Mouse (Mus musculus): Measurements from ENCODE around the gene Zfp444. TPM values are rescaled to one million over a fixed set of nuclear protein-coding genes. Genes with fewer than 3 reads are reported as not detected.
"Not testable (repeated sequence)": the region's sequence is repeated elsewhere in the genome, so short reads cannot be mapped to it uniquely, and the experiment has no call there.

Zfp444 gene
- polyA plus RNA-seq, 1 experiment from 2014 or later = 46.8 TPM

- H3K9me3 ChIP-seq (ENCODE audit: control insufficient read depth, low read length) = no peaks in the 10 kb centered on the region
- 45% methylated on average over 6 of the region's 6 CpGs for WGBS
- H3K27ac ChIP-seq (ENCODE audit: low read depth, low read length) = peak overlapping the region; percentile 71
- ATAC-seq (replicated peaks; ENCODE audit: low FRiP score) (no peak), DNase-seq (ENCODE audit: low spot score) (no peak)
- peaks cover 14% of the 10 kb centered on the region for H3K4me1 ChIP-seq (replicated peaks; ENCODE audit: control insufficient read depth, insufficient read depth, low read length)
- H3K4me3 ChIP-seq (ENCODE audit: low read depth, low read length) = peak overlapping the region; percentile 77
- H3K27me3 ChIP-seq (replicated peaks; ENCODE audit: control insufficient read depth, insufficient read depth, low read length) = no peaks in the 10 kb centered on the region
- no peaks in the 10 kb centered on the region for H3K36me3 ChIP-seq (ENCODE audit: control insufficient read depth, insufficient read depth, low read length)
- H3K4me2 ChIP-seq = peak overlapping the region; percentile 96
- H3K9ac ChIP-seq (ENCODE audit: low read depth, low read length) = peak overlapping the region; percentile 80
Measured at GRCm38 (mm10) chr7:6170871-6171270, 1.2 kb upstream of the Zfp444 start.

GRCm38 (mm10) chr7:6171444-6172005 lies 501 bp upstream of the Zfp444 start:
- 2% methylated on average over 24 of the region's 24 CpGs for WGBS
- H3K9ac ChIP-seq (ENCODE audit: low read depth, low read length) = peak overlapping the region; percentile 80
- H3K4me3 ChIP-seq (ENCODE audit: low read depth, low read length) = peak overlapping the region; percentile 77
- H3K4me2 ChIP-seq = peak overlapping the region; percentile 96
- H3K4me1 ChIP-seq (replicated peaks; ENCODE audit: control insufficient read depth, insufficient read depth, low read length) = peaks cover 14% of the 10 kb centered on the region
- no peaks in the 10 kb centered on the region for H3K27me3 ChIP-seq (replicated peaks; ENCODE audit: control insufficient read depth, insufficient read depth, low read length)
- H3K36me3 ChIP-seq (ENCODE audit: control insufficient read depth, insufficient read depth, low read length) = no peaks in the 10 kb centered on the region
- H3K9me3 ChIP-seq (ENCODE audit: control insufficient read depth, low read length) = no peaks in the 10 kb centered on the region
- DNase-seq (ENCODE audit: low spot score) (no peak), ATAC-seq (replicated peaks; ENCODE audit: low FRiP score) (peak; percentile 53)
- peak overlapping the region; percentile 71 for H3K27ac ChIP-seq (ENCODE audit: low read depth, low read length)

DNA sequence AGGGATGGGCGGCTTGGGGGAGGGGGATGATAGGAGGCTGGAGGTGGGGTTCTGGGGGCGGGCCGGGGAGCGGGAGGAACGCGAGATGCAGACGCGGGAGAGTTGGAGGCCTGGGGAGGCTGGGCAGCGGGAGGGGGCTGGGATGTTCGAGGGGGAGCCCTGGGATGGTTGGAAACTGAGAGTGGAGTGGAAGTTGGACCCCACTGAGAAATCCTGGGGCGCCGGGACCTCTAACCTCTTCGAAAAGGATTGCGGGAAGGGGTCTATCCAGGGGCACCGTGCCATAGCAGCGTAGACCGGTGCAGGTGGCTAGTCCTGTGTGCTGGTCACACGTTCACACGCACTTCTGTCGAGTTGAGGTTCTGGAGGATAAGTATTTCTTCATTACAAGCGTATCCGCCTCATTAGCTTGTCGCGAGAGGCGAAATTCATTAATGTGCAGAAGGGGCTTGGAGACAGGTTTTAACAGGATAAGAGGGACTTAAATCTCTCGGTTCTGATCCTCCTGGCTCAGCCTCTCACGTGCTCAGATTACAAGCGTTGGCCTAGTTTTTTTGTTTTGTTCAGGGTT lies 733 bp downstream of the Zfp444 start:
- H3K9ac ChIP-seq (ENCODE audit: low read depth, low read length) = peak overlapping the region; percentile 80
- under 1% methylated on average over 28 of the region's 28 CpGs for WGBS
- H3K4me1 ChIP-seq (replicated peaks; ENCODE audit: control insufficient read depth, insufficient read depth, low read length) = peaks cover 14% of the 10 kb centered on the region
- ATAC-seq (replicated peaks; ENCODE audit: low FRiP score) (peak; percentile 29), DNase-seq (ENCODE audit: low spot score) (no peak)
- H3K27ac ChIP-seq (ENCODE audit: low read depth, low read length) = peak overlapping the region; percentile 75
- peak overlapping the region; percentile 96 for H3K4me2 ChIP-seq
- H3K36me3 ChIP-seq (ENCODE audit: control insufficient read depth, insufficient read depth, low read length) = no peaks in the 10 kb centered on the region; the same call in 1 of the 2 replicates
- H3K9me3 ChIP-seq (ENCODE audit: control insufficient read depth, low read length) = no peaks in the 10 kb centered on the region
- no peaks in the 10 kb centered on the region for H3K27me3 ChIP-seq (replicated peaks; ENCODE audit: control insufficient read depth, insufficient read depth, low read length)
- H3K4me3 ChIP-seq (ENCODE audit: low read depth, low read length) = peak overlapping the region; percentile 77

- Histone ChIP-seq H3K4me1 (replicated peaks; ENCODE audit: control insufficient read depth, insufficient read depth, low read length) (peaks cover 14% of the 10 kb centered on the region), H3K9ac (ENCODE audit: low read depth, low read length) (no peak overlapping the region), H3K9me3 (ENCODE audit: control insufficient read depth, low read length) (no peaks in the 10 kb centered on the region), H3K36me3 (ENCODE audit: control insufficient read depth, insufficient read depth, low read length) (no peaks in the 10 kb centered on the region; the same call in 1 of the 2 replicates), H3K4me2 (peak overlapping the region; percentile 96), H3K4me3 (ENCODE audit: low read depth, low read length) (no peak overlapping the region), H3K27me3 (replicated peaks; ENCODE audit: control insufficient read depth, insufficient read depth, low read length) (no peaks in the 10 kb centered on the region), H3K27ac (ENCODE audit: low read depth, low read length) (peak overlapping the region; percentile 45; the same call in 1 of the 2 replicates)
- ATAC-seq (replicated peaks; ENCODE audit: low FRiP score) (no peak), DNase-seq (ENCODE audit: low spot score) (no peak)
- 79% methylated on average over 8 of the region's 8 CpGs for WGBS
Measured at GRCm38 (mm10) chr7:6173872-6174271, 1.8 kb downstream of the Zfp444 start.

DNA sequence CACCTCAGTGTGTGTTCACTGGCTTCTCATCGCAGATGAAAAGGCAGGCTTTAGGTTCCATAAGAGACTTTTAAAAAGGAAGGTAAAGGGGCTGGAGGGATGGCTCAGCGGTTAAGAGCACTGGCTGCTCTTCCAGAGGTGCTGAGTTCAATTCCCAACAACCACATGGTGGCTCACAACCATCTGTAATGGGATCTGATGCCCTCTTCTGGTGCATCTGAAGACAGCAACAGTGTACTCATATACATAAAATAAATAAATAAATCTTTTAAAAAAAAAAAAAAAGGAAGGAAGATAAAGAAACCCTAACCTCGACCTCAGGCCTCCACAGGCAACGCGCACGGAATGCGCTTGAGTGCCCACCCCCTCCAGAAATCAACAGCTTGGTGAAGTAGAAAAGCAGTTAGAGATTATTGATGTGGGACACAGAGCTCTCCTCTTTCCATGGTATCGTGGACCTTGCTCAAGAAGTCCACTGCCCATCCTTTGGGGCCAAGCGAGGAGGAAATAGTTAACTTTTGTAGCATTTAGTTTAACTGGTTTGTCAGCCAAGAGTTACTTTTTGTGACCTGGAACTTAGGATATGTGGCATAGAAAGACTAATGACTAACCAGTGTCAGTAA lies 2.5 kb downstream of the Zfp444 start:
- Histone ChIP-seq H3K4me1 (replicated peaks; ENCODE audit: control insufficient read depth, insufficient read depth, low read length) (peaks cover 14% of the 10 kb centered on the region), H3K4me2 (peak overlapping the region; percentile 96; the same call in 1 of the 2 replicates)
- not testable (repeated sequence) for H3K9me3 ChIP-seq (ENCODE audit: control insufficient read depth, low read length); ATAC-seq (replicated peaks; ENCODE audit: low FRiP score); DNase-seq (ENCODE audit: low spot score); H3K27ac ChIP-seq (ENCODE audit: low read depth, low read length); H3K27me3 ChIP-seq (replicated peaks; ENCODE audit: control insufficient read depth, insufficient read depth, low read length); H3K9ac ChIP-seq (ENCODE audit: low read depth, low read length); H3K36me3 ChIP-seq (ENCODE audit: control insufficient read depth, insufficient read depth, low read length); H3K4me3 ChIP-seq (ENCODE audit: low read depth, low read length)
- 50% methylated on average over 9 of the region's 9 CpGs for WGBS

DNA sequence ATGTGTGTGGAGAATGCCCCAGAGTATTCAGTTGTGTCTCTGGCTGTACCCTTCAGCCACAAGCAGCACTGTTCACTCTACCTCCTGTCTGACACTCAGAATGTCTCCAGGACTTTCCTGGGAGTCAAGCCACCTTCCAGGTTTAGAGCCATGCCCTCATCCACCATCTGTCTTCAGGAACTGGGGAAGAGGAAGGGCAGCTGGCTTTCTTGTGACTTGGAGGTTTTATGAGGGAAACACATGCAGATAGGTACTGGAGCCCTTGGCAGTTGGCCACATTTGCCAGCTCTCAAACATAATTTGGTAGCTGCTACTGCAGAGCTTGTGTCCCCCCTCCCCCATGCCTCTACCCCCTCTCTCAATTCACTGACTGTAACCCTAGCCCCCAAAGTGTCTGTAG lies 7.0 kb downstream of the Zfp444 start:
- Histone ChIP-seq H3K9ac (ENCODE audit: low read depth, low read length) (no peak overlapping the region), H3K4me2 (no peak overlapping the region), H3K4me1 (replicated peaks; ENCODE audit: control insufficient read depth, insufficient read depth, low read length) (peaks cover 6% of the 10 kb centered on the region; the same call in 1 of the 2 replicates), H3K27ac (ENCODE audit: low read depth, low read length) (no peak overlapping the region), H3K4me3 (ENCODE audit: low read depth, low read length) (no peak overlapping the region), H3K36me3 (ENCODE audit: control insufficient read depth, insufficient read depth, low read length) (peaks cover 3% of the 10 kb centered on the region), H3K27me3 (replicated peaks; ENCODE audit: control insufficient read depth, insufficient read depth, low read length) (no peaks in the 10 kb centered on the region), H3K9me3 (ENCODE audit: control insufficient read depth, low read length) (no peaks in the 10 kb centered on the region)
- ATAC-seq (replicated peaks; ENCODE audit: low FRiP score) (no peak), DNase-seq (ENCODE audit: low spot score) (no peak)

DNA sequence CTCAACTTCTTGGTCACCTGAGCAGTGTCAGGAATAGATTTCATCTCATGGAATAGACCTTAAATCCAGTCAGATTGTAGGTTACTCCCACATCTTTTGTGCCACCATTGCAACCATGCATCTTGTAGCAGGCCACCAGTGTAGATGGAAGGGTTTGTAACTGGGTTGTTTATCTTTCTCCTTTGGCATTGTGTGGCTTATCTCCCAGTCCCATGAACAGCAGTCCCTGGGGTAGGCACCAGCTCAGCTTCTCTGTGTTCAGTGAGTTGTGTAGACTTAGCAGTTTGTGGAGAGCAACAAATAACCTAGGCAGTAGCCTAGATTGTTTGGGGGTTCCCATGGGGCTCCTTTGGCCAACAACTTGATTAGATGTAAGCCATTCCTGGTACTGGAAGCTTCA lies 10.9 kb downstream of the Zfp444 start:
- Histone ChIP-seq H3K4me1 (replicated peaks; ENCODE audit: control insufficient read depth, insufficient read depth, low read length) (no peaks in the 10 kb centered on the region), H3K27me3 (replicated peaks; ENCODE audit: control insufficient read depth, insufficient read depth, low read length) (no peaks in the 10 kb centered on the region), H3K4me2 (no peak overlapping the region), H3K4me3 (ENCODE audit: low read depth, low read length) (no peak overlapping the region), H3K27ac (ENCODE audit: low read depth, low read length) (no peak overlapping the region), H3K9me3 (ENCODE audit: control insufficient read depth, low read length) (no peaks in the 10 kb centered on the region), H3K36me3 (ENCODE audit: control insufficient read depth, insufficient read depth, low read length) (peaks cover 15% of the 10 kb centered on the region), H3K9ac (ENCODE audit: low read depth, low read length) (no peak overlapping the region)
- DNase-seq (ENCODE audit: low spot score) (no peak), ATAC-seq (replicated peaks; ENCODE audit: low FRiP score) (peak; percentile 72)

- Histone ChIP-seq H3K4me2 (no peak overlapping the region), H3K4me3 (ENCODE audit: low read depth, low read length) (no peak overlapping the region), H3K27me3 (replicated peaks; ENCODE audit: control insufficient read depth, insufficient read depth, low read length) (peaks cover 2% of the 10 kb centered on the region; the same call in 1 of the 2 replicates), H3K9me3 (ENCODE audit: control insufficient read depth, low read length) (no peaks in the 10 kb centered on the region), H3K36me3 (ENCODE audit: control insufficient read depth, insufficient read depth, low read length) (peaks cover 24% of the 10 kb centered on the region), H3K4me1 (replicated peaks; ENCODE audit: control insufficient read depth, insufficient read depth, low read length) (no peaks in the 10 kb centered on the region), H3K9ac (ENCODE audit: low read depth, low read length) (no peak overlapping the region), H3K27ac (ENCODE audit: low read depth, low read length) (no peak overlapping the region)
- ATAC-seq (replicated peaks; ENCODE audit: low FRiP score) = no peak
- 91% methylated on average over 19 of the region's 19 CpGs for WGBS
- no peak for DNase-seq (ENCODE audit: low spot score)
Measured at GRCm38 (mm10) chr7:6183802-6184201, 11.8 kb downstream of the Zfp444 start.

- H3K4me3 ChIP-seq (ENCODE audit: low read depth, low read length) = no peak overlapping the region
- H3K9me3 ChIP-seq (ENCODE audit: control insufficient read depth, low read length) = no peaks in the 10 kb centered on the region
- H3K27ac ChIP-seq (ENCODE audit: low read depth, low read length) = no peak overlapping the region
- no peaks in the 10 kb centered on the region for H3K4me1 ChIP-seq (replicated peaks; ENCODE audit: control insufficient read depth, insufficient read depth, low read length)
- no peak overlapping the region for H3K9ac ChIP-seq (ENCODE audit: low read depth, low read length)
- no peak overlapping the region for H3K4me2 ChIP-seq
- no peak for DNase-seq (ENCODE audit: low spot score)
- 94% methylated on average over 8 of the region's 8 CpGs for WGBS
- H3K36me3 ChIP-seq (ENCODE audit: control insufficient read depth, insufficient read depth, low read length) = peaks cover 28% of the 10 kb centered on the region
- ATAC-seq (replicated peaks; ENCODE audit: low FRiP score) = no peak
- peaks cover 6% of the 10 kb centered on the region; the same call in 1 of the 2 replicates for H3K27me3 ChIP-seq (replicated peaks; ENCODE audit: control insufficient read depth, insufficient read depth, low read length)
Measured at GRCm38 (mm10) chr7:6184521-6184920, 12.5 kb downstream of the Zfp444 start.
